Mouse (Mus musculus) embryo, embryonic 10.5 days (tissue): ENCODE measurements at regions not wholly inside any gene's neighbourhood (a gene's known extent, or its start where the extent isn't known, plus 50 kb on each side); places are given as distances from the start of the nearest gene placed in this dataset.
A peak's percentile ranks its signal among the peaks of the same experiment; 100 is the strongest.

Experiments used
- DNase-seq: peaks from one replicate; pipeline ENCODE4 v3.0.0-alpha.2; 2015; ENCODE audit warnings: low spot score

DNA sequence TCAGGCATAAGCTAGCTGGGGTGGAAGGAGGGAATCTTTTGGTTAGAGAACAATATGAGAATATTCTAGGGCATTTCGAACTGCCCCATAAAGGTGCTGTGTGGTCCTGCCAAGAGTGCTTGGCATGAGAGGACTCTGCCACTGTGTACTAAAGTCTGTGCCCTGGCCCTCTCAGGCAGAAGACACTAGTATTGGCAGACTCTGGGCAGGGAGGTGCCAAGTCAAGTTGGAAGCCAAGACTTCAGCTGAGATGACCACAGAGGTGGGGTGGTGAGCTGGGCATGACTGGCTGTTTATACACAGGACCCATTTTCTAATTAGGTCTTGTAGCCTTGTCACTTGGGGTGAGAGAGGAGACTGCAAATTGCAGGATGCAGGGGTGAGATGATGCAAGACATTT, 104.4 kb upstream of the Glra1 start:
- no peak for DNase-seq

DNA sequence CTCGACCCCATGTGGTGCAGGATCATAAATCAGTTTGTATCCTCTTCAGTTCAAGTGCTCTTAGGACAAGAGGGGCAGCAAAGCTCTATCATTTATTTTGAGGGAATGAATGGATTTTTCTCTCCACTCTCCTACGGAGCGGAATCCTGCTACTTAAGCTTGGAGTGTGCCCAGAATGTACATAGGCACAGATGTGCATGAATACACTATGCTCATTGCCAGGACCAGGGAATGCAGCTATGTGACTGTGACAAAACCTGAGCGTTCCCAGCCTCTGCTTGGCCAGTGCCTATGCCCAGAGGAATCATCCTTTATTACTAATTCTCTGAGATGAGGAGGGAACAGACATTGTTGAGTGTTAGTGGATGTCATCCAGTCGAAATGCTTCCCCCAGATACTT, 99.5 kb upstream of the Glra1 start:
- DNase-seq = no peak

DNA sequence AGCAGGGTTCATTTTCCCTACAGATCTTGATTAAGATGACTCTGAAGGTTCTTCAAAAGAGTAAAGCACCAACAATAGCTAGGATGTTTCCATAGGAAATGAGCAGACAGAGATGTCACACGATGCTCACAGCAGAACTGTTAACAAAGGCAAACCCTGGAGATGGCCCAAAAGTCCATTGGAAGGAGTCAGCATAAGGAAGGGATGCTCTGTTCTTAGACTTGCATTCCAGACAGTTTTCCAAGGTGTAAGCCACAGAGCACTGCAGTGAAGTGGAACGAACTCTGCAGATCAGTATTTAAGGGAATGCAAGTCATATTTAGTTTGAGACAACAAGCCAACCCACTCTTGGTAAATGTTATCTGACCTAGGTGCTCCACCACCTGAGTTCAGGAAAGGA, 93.9 kb upstream of the Glra1 start:
- DNase-seq = no peak

DNA sequence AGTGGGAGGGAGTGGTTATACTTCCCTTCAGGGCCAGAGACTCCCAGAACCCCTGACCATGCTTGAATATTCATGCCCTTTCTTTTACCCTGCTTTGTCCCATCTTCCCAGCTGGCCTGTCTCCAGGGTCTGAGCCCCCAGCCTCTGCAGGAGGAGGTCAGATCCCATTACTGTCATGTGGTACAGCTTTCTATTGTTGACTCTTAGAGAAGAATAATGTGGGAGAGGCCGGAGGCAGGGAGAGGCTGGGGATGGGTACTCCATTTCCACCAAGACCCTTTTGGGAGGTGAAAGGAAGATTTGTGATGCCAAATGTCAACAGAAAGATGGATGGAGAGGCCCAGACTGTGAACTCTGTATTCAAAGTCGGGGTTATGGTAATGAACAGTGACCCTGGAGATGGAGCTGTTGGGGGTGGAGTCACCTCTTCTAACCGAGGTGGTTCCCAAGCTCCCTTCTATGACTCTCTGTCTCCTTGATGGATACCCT, 77.1 kb upstream of the Glra1 start:
- peak; percentile 84 for DNase-seq

DNA sequence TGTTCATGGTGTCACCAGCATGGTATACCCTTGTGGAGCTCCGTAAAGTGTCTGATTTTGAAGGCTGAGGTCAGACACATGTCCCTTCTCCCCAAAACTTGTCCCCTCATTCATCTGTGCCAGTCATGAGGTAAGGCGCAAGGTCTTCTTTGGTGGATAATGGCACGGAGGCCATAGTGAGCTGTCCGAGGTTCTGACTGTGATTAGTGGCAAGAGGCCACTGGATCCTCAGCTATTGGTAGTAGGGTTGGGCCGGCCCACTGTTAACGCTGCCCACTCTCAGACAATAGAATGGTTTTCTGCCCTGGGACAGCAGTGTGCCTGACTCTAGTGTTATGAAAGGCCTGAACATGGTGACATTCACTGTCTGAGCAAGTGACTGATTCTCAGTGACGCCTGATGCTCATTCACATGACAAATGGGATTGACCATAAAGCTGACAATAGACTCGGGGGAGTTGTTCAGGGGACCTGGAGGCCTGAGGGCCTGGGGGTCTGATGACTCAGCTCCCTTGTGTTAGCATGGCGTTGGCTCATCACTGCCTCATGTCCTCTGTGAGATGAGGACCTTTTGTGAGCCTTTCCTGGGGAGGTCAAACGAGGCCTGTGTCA, 74.5 kb upstream of the Glra1 start:
- peak; percentile 81 for DNase-seq

DNA sequence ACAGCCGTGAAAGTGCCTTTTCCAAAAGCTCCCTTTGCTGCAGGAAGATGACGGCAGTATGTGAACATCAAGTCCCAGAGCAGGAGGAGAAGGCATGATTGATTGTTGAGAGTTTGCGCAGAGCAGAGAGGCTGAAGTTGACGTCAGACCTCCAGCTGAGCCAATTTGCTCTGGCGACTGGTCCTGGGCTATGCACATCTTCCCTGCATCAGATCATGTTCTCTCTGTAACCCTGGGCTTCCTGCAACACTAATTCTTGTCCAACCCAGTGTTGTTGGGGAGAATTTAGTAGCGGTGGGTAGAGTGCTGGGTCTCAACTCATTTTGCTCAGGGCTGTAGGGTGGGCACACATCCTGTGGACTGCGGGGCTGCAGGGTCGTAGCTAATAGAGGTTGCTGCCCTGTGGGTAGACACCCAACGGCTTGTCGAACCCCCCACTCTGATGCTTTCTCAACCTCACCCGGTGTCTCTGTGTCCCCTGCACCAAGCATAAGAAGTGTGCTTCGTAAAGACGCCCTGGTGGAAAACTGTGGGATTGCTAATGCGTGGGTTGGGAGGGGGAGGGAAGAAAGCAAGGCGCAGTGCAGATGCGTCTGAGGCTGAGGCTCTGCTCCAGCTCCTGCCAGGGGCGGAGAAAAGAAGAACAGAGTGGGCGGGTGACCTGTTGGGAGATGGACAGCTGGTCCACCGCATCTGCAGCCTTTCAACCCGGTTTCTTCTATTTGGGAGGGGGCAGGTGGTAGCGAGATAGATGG, 73.4 kb upstream of the Glra1 start:
- peak; percentile 60 for DNase-seq

DNA sequence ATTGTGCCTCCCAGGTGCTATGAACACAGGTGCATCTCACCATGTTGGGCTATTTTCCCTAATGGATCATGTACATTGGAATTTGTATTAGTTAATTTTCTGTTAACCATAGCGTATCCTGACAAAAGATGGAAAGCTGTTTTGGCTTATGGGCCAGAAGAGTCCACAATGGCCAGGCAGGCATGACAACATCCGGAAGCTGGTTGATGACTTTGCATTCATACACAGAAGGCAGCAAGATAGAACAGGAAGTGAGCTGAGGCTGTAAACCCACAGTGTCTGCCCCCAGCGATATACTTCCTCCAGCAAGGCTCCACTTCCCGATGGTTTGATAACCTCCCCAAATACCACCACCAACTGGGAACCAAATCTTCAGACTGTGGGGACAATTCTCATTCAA, 55.1 kb upstream of the Glra1 start:
- no peak for DNase-seq

DNA sequence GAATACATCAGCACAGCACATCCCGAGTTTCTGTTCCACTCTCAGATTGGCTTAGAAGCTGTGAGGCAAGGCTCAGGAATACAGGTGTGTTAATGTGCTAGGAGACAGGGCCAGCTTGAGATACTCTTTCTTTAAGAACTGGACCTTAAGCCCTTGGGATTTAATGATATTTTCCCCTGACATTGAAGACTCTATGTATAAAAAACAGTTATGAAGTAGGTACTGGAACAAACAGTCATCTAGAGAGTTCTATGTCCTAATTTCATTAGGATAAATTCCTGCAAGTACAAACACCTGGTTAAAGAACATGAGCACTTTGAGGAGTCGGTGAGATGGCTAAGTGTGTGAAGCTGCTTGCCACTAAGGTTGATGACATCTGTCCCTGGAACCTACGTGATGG, 54.3 kb upstream of the Glra1 start:
- no peak for DNase-seq
